Mouse (Mus musculus): ENCODE measurements around the gene Grap. TPM values are rescaled to one million over a fixed set of nuclear protein-coding genes. Genes with fewer than 3 reads are reported as not detected.
A peak's percentile ranks its signal among the peaks of the same experiment; 100 is the strongest.

The Grap gene
- polyA plus RNA-seq, 1 experiment from 2014 or later, result 4.8 TPM

GRCm38 (mm10) chr11:61650470-61651265, 2.4 kb upstream of the Grap start:
- Histone ChIP-seq H3K9ac (ENCODE audit: low read depth, low read length) (no peak overlapping the region), H3K36me3 (ENCODE audit: control insufficient read depth, insufficient read depth) (no peaks in the 10 kb centered on the region), H3K4me3 (ENCODE audit: low read depth, low read length) (no peak overlapping the region), H3K9me3 (replicated peaks; ENCODE audit: control insufficient read depth, low read length) (no peaks in the 10 kb centered on the region), H3K27me3 (ENCODE audit: control insufficient read depth, insufficient read depth, low read depth, low read length) (no peaks in the 10 kb centered on the region), H3K27ac (ENCODE audit: low read length) (no peak overlapping the region), H3K4me1 (ENCODE audit: control insufficient read depth, low read depth, low read length) (no peaks in the 10 kb centered on the region), H3K4me2 (ENCODE audit: low read depth, low read length) (no peak overlapping the region)
- no peak for ATAC-seq (ENCODE audit: low read depth)
- WGBS (ENCODE audit: insufficient replicate concordance), result 62% methylated on average over 9 of the region's 9 CpGs

GRCm38 (mm10) chr11:61652216-61652615, 849 bp upstream of the Grap start:
- no peak overlapping the region for H3K4me3 ChIP-seq (ENCODE audit: low read depth, low read length)
- no peak overlapping the region for H3K9ac ChIP-seq (ENCODE audit: low read depth, low read length)
- H3K4me2 ChIP-seq (ENCODE audit: low read depth, low read length), result no peak overlapping the region
- no peaks in the 10 kb centered on the region for H3K27me3 ChIP-seq (ENCODE audit: control insufficient read depth, insufficient read depth, low read depth, low read length)
- WGBS (ENCODE audit: insufficient replicate concordance), result 60% methylated on average over 5 of the region's 5 CpGs
- H3K4me1 ChIP-seq (ENCODE audit: control insufficient read depth, low read depth, low read length), result no peaks in the 10 kb centered on the region
- H3K27ac ChIP-seq (ENCODE audit: low read length), result no peak overlapping the region
- H3K9me3 ChIP-seq (replicated peaks; ENCODE audit: control insufficient read depth, low read length), result no peaks in the 10 kb centered on the region
- H3K36me3 ChIP-seq (ENCODE audit: control insufficient read depth, insufficient read depth), result no peaks in the 10 kb centered on the region
- ATAC-seq (ENCODE audit: low read depth), result no peak

GRCm38 (mm10) chr11:61653568-61653967, 503 bp downstream of the Grap start:
- Histone ChIP-seq H3K27me3 (ENCODE audit: control insufficient read depth, insufficient read depth, low read depth, low read length) (no peaks in the 10 kb centered on the region), H3K4me2 (ENCODE audit: low read depth, low read length) (no peak overlapping the region), H3K36me3 (ENCODE audit: control insufficient read depth, insufficient read depth) (no peaks in the 10 kb centered on the region), H3K9ac (ENCODE audit: low read depth, low read length) (no peak overlapping the region), H3K4me3 (ENCODE audit: low read depth, low read length) (peak overlapping the region; percentile 45), H3K9me3 (replicated peaks; ENCODE audit: control insufficient read depth, low read length) (no peaks in the 10 kb centered on the region), H3K4me1 (ENCODE audit: control insufficient read depth, low read depth, low read length) (no peaks in the 10 kb centered on the region), H3K27ac (ENCODE audit: low read length) (no peak overlapping the region)
- no peak for ATAC-seq (ENCODE audit: low read depth)
- WGBS (ENCODE audit: insufficient replicate concordance), result 35% methylated on average over 2 of the region's 2 CpGs

GRCm38 (mm10) chr11:61654786-61655311, 1.8 kb downstream of the Grap start:
- H3K4me2 ChIP-seq (ENCODE audit: low read depth, low read length), result no peak overlapping the region
- no peaks in the 10 kb centered on the region for H3K9me3 ChIP-seq (replicated peaks; ENCODE audit: control insufficient read depth, low read length)
- H3K4me3 ChIP-seq (ENCODE audit: low read depth, low read length), result no peak overlapping the region
- H3K27me3 ChIP-seq (ENCODE audit: control insufficient read depth, insufficient read depth, low read depth, low read length), result no peaks in the 10 kb centered on the region
- no peak overlapping the region for H3K9ac ChIP-seq (ENCODE audit: low read depth, low read length)
- no peaks in the 10 kb centered on the region for H3K4me1 ChIP-seq (ENCODE audit: control insufficient read depth, low read depth, low read length)
- WGBS (ENCODE audit: insufficient replicate concordance), result 68% methylated on average over 4 of the region's 4 CpGs
- ATAC-seq (ENCODE audit: low read depth), result no peak
- H3K36me3 ChIP-seq (ENCODE audit: control insufficient read depth, insufficient read depth), result no peaks in the 10 kb centered on the region
- H3K27ac ChIP-seq (ENCODE audit: low read length), result no peak overlapping the region

- no peaks in the 10 kb centered on the region for H3K27me3 ChIP-seq (ENCODE audit: control insufficient read depth, insufficient read depth, low read depth, low read length)
- H3K9me3 ChIP-seq (replicated peaks; ENCODE audit: control insufficient read depth, low read length), result no peaks in the 10 kb centered on the region
- no peak overlapping the region for H3K27ac ChIP-seq (ENCODE audit: low read length)
- no peaks in the 10 kb centered on the region for H3K36me3 ChIP-seq (ENCODE audit: control insufficient read depth, insufficient read depth)
- ATAC-seq (ENCODE audit: low read depth), result no peak
- H3K4me1 ChIP-seq (ENCODE audit: control insufficient read depth, low read depth, low read length), result no peaks in the 10 kb centered on the region
- H3K4me3 ChIP-seq (ENCODE audit: low read depth, low read length), result no peak overlapping the region
- WGBS (ENCODE audit: insufficient replicate concordance), result 41% methylated on average over 4 of the region's 4 CpGs
- H3K4me2 ChIP-seq (ENCODE audit: low read depth, low read length), result no peak overlapping the region
- no peak overlapping the region for H3K9ac ChIP-seq (ENCODE audit: low read depth, low read length)
Observed at GRCm38 (mm10) chr11:61655649-61656048, 2.6 kb downstream of the Grap start.

- Histone ChIP-seq H3K27me3 (ENCODE audit: control insufficient read depth, insufficient read depth, low read depth, low read length) (no peaks in the 10 kb centered on the region), H3K27ac (ENCODE audit: low read length) (no peak overlapping the region), H3K4me3 (ENCODE audit: low read depth, low read length) (no peak overlapping the region), H3K4me2 (ENCODE audit: low read depth, low read length) (no peak overlapping the region), H3K9me3 (replicated peaks; ENCODE audit: control insufficient read depth, low read length) (no peaks in the 10 kb centered on the region), H3K4me1 (ENCODE audit: control insufficient read depth, low read depth, low read length) (no peaks in the 10 kb centered on the region), H3K9ac (ENCODE audit: low read depth, low read length) (no peak overlapping the region), H3K36me3 (ENCODE audit: control insufficient read depth, insufficient read depth) (no peaks in the 10 kb centered on the region)
- no peak for ATAC-seq (ENCODE audit: low read depth)
- 36% methylated on average over 6 of the region's 6 CpGs for WGBS (ENCODE audit: insufficient replicate concordance)
Observed at GRCm38 (mm10) chr11:61656148-61656850, 3.2 kb downstream of the Grap start.

GRCm38 (mm10) chr11:61657432-61657831, 4.4 kb downstream of the Grap start:
- no peak for ATAC-seq (ENCODE audit: low read depth)
- H3K27ac ChIP-seq (ENCODE audit: low read length), result no peak overlapping the region
- no peaks in the 10 kb centered on the region for H3K9me3 ChIP-seq (replicated peaks; ENCODE audit: control insufficient read depth, low read length)
- no peak overlapping the region for H3K4me2 ChIP-seq (ENCODE audit: low read depth, low read length)
- no peak overlapping the region for H3K4me3 ChIP-seq (ENCODE audit: low read depth, low read length)
- 60% methylated on average over 2 of the region's 2 CpGs for WGBS (ENCODE audit: insufficient replicate concordance)
- H3K36me3 ChIP-seq (ENCODE audit: control insufficient read depth, insufficient read depth), result no peaks in the 10 kb centered on the region
- H3K4me1 ChIP-seq (ENCODE audit: control insufficient read depth, low read depth, low read length), result no peaks in the 10 kb centered on the region
- no peaks in the 10 kb centered on the region for H3K27me3 ChIP-seq (ENCODE audit: control insufficient read depth, insufficient read depth, low read depth, low read length)
- no peak overlapping the region for H3K9ac ChIP-seq (ENCODE audit: low read depth, low read length)

- Histone ChIP-seq H3K9ac (ENCODE audit: low read depth, low read length) (no peak overlapping the region), H3K9me3 (replicated peaks; ENCODE audit: control insufficient read depth, low read length) (no peaks in the 10 kb centered on the region), H3K36me3 (ENCODE audit: control insufficient read depth, insufficient read depth) (no peaks in the 10 kb centered on the region), H3K4me2 (ENCODE audit: low read depth, low read length) (no peak overlapping the region), H3K4me3 (ENCODE audit: low read depth, low read length) (no peak overlapping the region), H3K27me3 (ENCODE audit: control insufficient read depth, insufficient read depth, low read depth, low read length) (no peaks in the 10 kb centered on the region), H3K27ac (ENCODE audit: low read length) (no peak overlapping the region), H3K4me1 (ENCODE audit: control insufficient read depth, low read depth, low read length) (no peaks in the 10 kb centered on the region)
- WGBS (ENCODE audit: insufficient replicate concordance), result 78% methylated on average over 3 of the region's 3 CpGs
- ATAC-seq (ENCODE audit: low read depth), result no peak
Observed at GRCm38 (mm10) chr11:61658360-61658922, 5.4 kb downstream of the Grap start.

Data from liver, embryonic 16.5 days (tissue).